Mouse (Mus musculus) inflammation-experienced regulatory T-cells (primary cell): ENCODE data around the gene Dhx33. TPM values are rescaled to one million over a fixed set of nuclear protein-coding genes. Genes with fewer than 3 reads are reported as not detected.

Source experiments
- polyA plus RNA-seq, 2 experiments: library from polyadenylated mRNA; unstranded; fragments of 100-300 nt; shearing (Covaris generic); gene quantifications; one replicate each; pipeline ENCODE4 v1.2.1; 2017

Gene Dhx33
- polyA plus RNA-seq, result 10 to 100 TPM; 18.9 to 29.7 TPM

GRCm38 (mm10) chr11:71004316-71004773, at the start of gene Dhx33:
Dhx33 (minus strand) TSS chr11:71004437.

GRCm38 (mm10) chr11:71033163-71033761, 29.0 kb upstream of the Dhx33 start, which contains the start of gene 6330403K07Rik:
6330403K07Rik (minus strand) TSS chr11:71033513.

GRCm38 (mm10) chr11:71019201-71020068, 15.2 kb upstream of the Dhx33 start, which contains the start of the genes Mis12 and Derl2:
Mis12 (plus strand) TSS chr11:71019611.
Derl2 (minus strand) TSS chr11:71019841.

GRCm38 (mm10) chr11:70982557-70983228, 21.5 kb downstream of the Dhx33 start, which contains the start of gene C1qbp:
C1qbp (minus strand) TSS chr11:70983026.

GRCm38 (mm10) chr11:70969821-70970559, 34.2 kb downstream of the Dhx33 start, which contains the start of the genes Nup88 and Rpain:
Nup88 (minus strand) TSS chr11:70969973.
Rpain (plus strand) TSS chr11:70970213.

Other genes with a start within 250 kb of the Dhx33 start
- 1 to 10 TPM; 8.9 to 9.4 TPM for gene Zfp3, start 240.2 kb downstream of the Dhx33 start, polyA plus RNA-seq
- 1 to 10 TPM in 1 of 2 experiments, not detected in 1; 1.1 TPM for gene Scimp, start 191.9 kb downstream of the Dhx33 start, polyA plus RNA-seq
- gene Rabep1, start 159.7 kb downstream of the Dhx33 start, polyA plus RNA-seq, result 10 to 100 TPM; 48.1 to 65.4 TPM
- gene Nup88, start 34.5 kb downstream of the Dhx33 start, polyA plus RNA-seq, result 100 to 1,000 TPM in 1 of 2 experiments, 10 to 100 TPM in 1; 88.8 to 112 TPM
- gene Rpain, start 34.2 kb downstream of the Dhx33 start, polyA plus RNA-seq, result 10 to 100 TPM; 73.2 to 79.7 TPM
- 100 to 1,000 TPM; 103 to 126 TPM for gene C1qbp, start 21.4 kb downstream of the Dhx33 start, polyA plus RNA-seq
- gene Mis12, start 15.2 kb upstream of the Dhx33 start, polyA plus RNA-seq, result 10 to 100 TPM; 33.2 to 53.7 TPM
- gene Derl2, start 15.4 kb upstream of the Dhx33 start, polyA plus RNA-seq, result 10 to 100 TPM; 73.5 to 96.0 TPM
- gene 6330403K07Rik, start 29.1 kb upstream of the Dhx33 start, polyA plus RNA-seq, result 10 to 100 TPM in 1 of 2 experiments, 1 to 10 TPM in 1; 7.5 to 26.8 TPM
- under 1 TPM in 1 of 2 experiments, not detected in 1; 0.70 TPM for gene Nlrp1a, start 140.3 kb upstream of the Dhx33 start, polyA plus RNA-seq
- gene Nlrp1b, start 226.3 kb upstream of the Dhx33 start, polyA plus RNA-seq, result 1 to 10 TPM; 2.9 to 4.7 TPM